Mouse (Mus musculus): ENCODE measurements at regions not wholly inside any gene's neighbourhood (a gene's known extent, or its start where the extent isn't known, plus 50 kb on each side); places are given as distances from the start of the nearest gene placed in this dataset.

DNA sequence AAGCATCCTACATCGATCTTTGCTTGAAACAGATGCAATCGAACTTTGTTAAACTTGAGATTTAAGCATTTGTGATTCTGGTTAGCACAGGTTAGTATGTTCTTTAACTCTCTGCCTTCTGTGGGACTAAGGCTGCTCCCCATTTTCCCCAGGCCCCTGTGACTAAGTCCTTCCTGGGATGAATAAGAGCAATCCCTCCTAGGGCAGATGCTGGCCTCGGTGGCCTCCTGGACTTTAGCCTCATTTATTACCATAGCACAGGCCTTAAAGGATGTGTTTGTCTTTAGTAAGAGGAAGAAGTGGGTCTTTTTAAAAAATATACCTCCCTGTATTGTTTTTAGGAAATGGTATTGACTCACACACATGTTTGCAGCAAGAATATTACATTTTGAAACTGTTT is 599.9 kb downstream of the Dok5 start:
- no peaks in the 10 kb centered on the region for H3K4me1 ChIP-seq (ENCODE audit: control insufficient read depth, insufficient read depth, low read length)
- no peak overlapping the region for H3K9ac ChIP-seq (ENCODE audit: low read depth, poor library complexity, severe bottlenecking)
- no peaks in the 10 kb centered on the region for H3K27me3 ChIP-seq (ENCODE audit: control insufficient read depth, insufficient read depth, low read length, poor library complexity, severe bottlenecking)
- H3K36me3 ChIP-seq (ENCODE audit: control insufficient read depth, insufficient read depth, low read length, poor library complexity, severe bottlenecking) = no peaks in the 10 kb centered on the region
- H3K9me3 ChIP-seq (replicated peaks; ENCODE audit: control insufficient read depth, insufficient read depth, low read length, poor library complexity, severe bottlenecking) = no peaks in the 10 kb centered on the region; the same call in 1 of the 2 replicates
- no peak overlapping the region for H3K4me3 ChIP-seq (ENCODE audit: low read depth, low read length)
- TF ChIP-seq CTCF (IDR thresholded peaks at IDR 0.05; ENCODE audit: low read depth, low read length) = no peak
- no peak for TF ChIP-seq POLR2A (IDR thresholded peaks at IDR 0.05; ENCODE audit: insufficient read depth, low read length)
- no peak for TF ChIP-seq EP300 (IDR thresholded peaks at IDR 0.05; ENCODE audit: insufficient read depth, low read depth, low read length)
- no peak overlapping the region for H3K27ac ChIP-seq (ENCODE audit: insufficient read depth, low read length)

DNA sequence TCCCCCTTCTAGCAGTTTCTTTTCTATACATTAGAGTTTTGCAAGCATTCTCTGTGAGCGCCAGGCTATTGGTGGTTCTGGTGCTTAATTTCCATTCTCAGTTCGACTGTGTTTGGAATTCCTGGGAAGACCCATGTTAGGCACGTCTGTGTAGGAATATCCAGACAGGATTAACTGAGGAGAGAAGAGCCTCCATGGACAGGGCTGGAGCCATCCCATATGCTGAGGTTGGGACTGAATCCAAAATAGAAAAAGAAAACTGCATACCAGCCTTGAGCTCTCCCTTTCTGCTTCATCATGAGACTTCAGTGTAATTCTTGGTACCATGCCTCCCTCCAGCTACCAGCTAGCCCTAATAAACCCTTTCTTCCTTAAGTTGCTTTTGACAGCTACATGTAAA is 595.3 kb downstream of the Dok5 start:
- Histone ChIP-seq H3K9me3 (replicated peaks; ENCODE audit: control insufficient read depth, insufficient read depth, low read length, poor library complexity, severe bottlenecking) (no peaks in the 10 kb centered on the region), H3K4me1 (ENCODE audit: control insufficient read depth, insufficient read depth, low read length) (no peaks in the 10 kb centered on the region), H3K4me3 (ENCODE audit: low read depth, low read length) (no peak overlapping the region), H3K27me3 (ENCODE audit: control insufficient read depth, insufficient read depth, low read length, poor library complexity, severe bottlenecking) (no peaks in the 10 kb centered on the region), H3K9ac (ENCODE audit: low read depth, poor library complexity, severe bottlenecking) (no peak overlapping the region), H3K27ac (ENCODE audit: insufficient read depth, low read length) (no peak overlapping the region), H3K36me3 (ENCODE audit: control insufficient read depth, insufficient read depth, low read length, poor library complexity, severe bottlenecking) (no peaks in the 10 kb centered on the region)
- TF ChIP-seq EP300 (IDR thresholded peaks at IDR 0.05; ENCODE audit: insufficient read depth, low read depth, low read length) (no peak), POLR2A (IDR thresholded peaks at IDR 0.05; ENCODE audit: insufficient read depth, low read length) (no peak), CTCF (IDR thresholded peaks at IDR 0.05; ENCODE audit: low read depth, low read length) (no peak)

DNA sequence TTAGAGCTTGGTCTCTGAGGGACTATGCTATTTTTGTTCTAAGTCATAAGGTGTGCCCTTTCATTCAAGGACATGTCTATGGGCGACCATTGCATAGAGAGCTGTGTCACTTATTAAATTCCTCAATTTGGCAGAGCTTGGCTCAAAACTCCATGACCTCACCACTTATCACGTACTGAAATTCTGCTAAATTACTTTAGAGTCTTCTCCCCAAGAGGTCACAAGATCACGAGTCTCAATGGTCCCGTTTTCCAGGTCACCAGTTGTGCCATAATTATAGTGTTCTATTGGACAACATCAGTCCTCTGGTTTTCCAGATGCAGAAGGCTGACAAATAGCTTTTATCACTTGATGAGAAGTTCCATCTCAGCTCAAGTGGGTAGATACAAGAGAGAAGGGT is 576.9 kb downstream of the Dok5 start:
- Histone ChIP-seq H3K4me3 (ENCODE audit: low read depth, low read length) (no peak overlapping the region), H3K27ac (ENCODE audit: insufficient read depth, low read length) (no peak overlapping the region), H3K4me1 (ENCODE audit: control insufficient read depth, insufficient read depth, low read length) (no peaks in the 10 kb centered on the region), H3K27me3 (ENCODE audit: control insufficient read depth, insufficient read depth, low read length, poor library complexity, severe bottlenecking) (no peaks in the 10 kb centered on the region), H3K9me3 (replicated peaks; ENCODE audit: control insufficient read depth, insufficient read depth, low read length, poor library complexity, severe bottlenecking) (no peaks in the 10 kb centered on the region), H3K36me3 (ENCODE audit: control insufficient read depth, insufficient read depth, low read length, poor library complexity, severe bottlenecking) (no peaks in the 10 kb centered on the region), H3K9ac (ENCODE audit: low read depth, poor library complexity, severe bottlenecking) (no peak overlapping the region)
- TF ChIP-seq CTCF (IDR thresholded peaks at IDR 0.05; ENCODE audit: low read depth, low read length) (no peak), EP300 (IDR thresholded peaks at IDR 0.05; ENCODE audit: insufficient read depth, low read depth, low read length) (no peak), POLR2A (IDR thresholded peaks at IDR 0.05; ENCODE audit: insufficient read depth, low read length) (no peak)

DNA sequence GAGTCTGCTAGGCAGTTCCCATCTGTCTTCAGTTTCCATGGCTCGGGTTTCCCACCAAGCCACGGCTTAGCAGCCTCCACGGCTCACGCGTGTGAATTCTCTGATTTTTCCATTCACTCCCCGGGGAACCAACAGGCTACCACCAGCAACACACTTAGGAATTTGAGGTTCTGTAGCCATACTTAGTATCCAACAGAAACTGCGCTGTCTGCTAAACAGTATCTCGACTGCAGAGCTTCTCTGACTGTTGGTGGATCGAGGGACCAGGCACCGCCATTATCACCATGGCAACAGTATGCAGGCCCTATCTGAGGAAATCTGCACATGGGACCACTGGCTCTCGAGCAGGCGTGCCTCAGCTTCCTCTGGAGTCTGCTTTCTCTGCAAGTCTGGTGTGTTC is 574.4 kb downstream of the Dok5 start:
- Histone ChIP-seq H3K27ac (ENCODE audit: insufficient read depth, low read length) (no peak overlapping the region), H3K9ac (ENCODE audit: low read depth, poor library complexity, severe bottlenecking) (no peak overlapping the region), H3K4me3 (ENCODE audit: low read depth, low read length) (no peak overlapping the region), H3K27me3 (ENCODE audit: control insufficient read depth, insufficient read depth, low read length, poor library complexity, severe bottlenecking) (no peaks in the 10 kb centered on the region), H3K9me3 (replicated peaks; ENCODE audit: control insufficient read depth, insufficient read depth, low read length, poor library complexity, severe bottlenecking) (no peaks in the 10 kb centered on the region), H3K36me3 (ENCODE audit: control insufficient read depth, insufficient read depth, low read length, poor library complexity, severe bottlenecking) (no peaks in the 10 kb centered on the region), H3K4me1 (ENCODE audit: control insufficient read depth, insufficient read depth, low read length) (no peaks in the 10 kb centered on the region)
- TF ChIP-seq EP300 (IDR thresholded peaks at IDR 0.05; ENCODE audit: insufficient read depth, low read depth, low read length) (no peak), CTCF (IDR thresholded peaks at IDR 0.05; ENCODE audit: low read depth, low read length) (no peak), POLR2A (IDR thresholded peaks at IDR 0.05; ENCODE audit: insufficient read depth, low read length) (no peak)

DNA sequence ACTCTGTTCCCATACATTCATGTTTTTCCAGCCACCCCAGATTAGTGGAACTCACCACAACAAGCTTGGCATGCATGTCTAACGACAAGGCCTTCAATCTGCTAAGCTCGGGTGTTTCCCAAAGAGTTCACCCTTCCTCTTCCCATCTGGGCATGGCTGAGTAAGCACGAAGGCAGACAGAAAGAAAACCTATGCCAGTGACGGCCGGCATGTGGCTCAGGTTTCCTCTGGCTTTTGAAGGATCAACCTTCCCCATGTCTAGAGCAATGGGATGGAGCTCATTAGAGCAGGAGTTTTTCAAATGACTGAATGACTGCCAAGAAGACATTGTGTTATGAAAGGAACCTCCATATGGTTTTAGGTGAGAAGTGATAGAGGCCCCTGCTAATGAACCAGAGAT is 566.9 kb downstream of the Dok5 start:
- Histone ChIP-seq H3K27ac (ENCODE audit: insufficient read depth, low read length) (no peak overlapping the region), H3K4me3 (ENCODE audit: low read depth, low read length) (no peak overlapping the region), H3K4me1 (ENCODE audit: control insufficient read depth, insufficient read depth, low read length) (no peaks in the 10 kb centered on the region), H3K9me3 (replicated peaks; ENCODE audit: control insufficient read depth, insufficient read depth, low read length, poor library complexity, severe bottlenecking) (no peaks in the 10 kb centered on the region), H3K27me3 (ENCODE audit: control insufficient read depth, insufficient read depth, low read length, poor library complexity, severe bottlenecking) (no peaks in the 10 kb centered on the region), H3K9ac (ENCODE audit: low read depth, poor library complexity, severe bottlenecking) (no peak overlapping the region), H3K36me3 (ENCODE audit: control insufficient read depth, insufficient read depth, low read length, poor library complexity, severe bottlenecking) (no peaks in the 10 kb centered on the region)
- TF ChIP-seq CTCF (IDR thresholded peaks at IDR 0.05; ENCODE audit: low read depth, low read length) (no peak), POLR2A (IDR thresholded peaks at IDR 0.05; ENCODE audit: insufficient read depth, low read length) (no peak), EP300 (IDR thresholded peaks at IDR 0.05; ENCODE audit: insufficient read depth, low read depth, low read length) (no peak)

DNA sequence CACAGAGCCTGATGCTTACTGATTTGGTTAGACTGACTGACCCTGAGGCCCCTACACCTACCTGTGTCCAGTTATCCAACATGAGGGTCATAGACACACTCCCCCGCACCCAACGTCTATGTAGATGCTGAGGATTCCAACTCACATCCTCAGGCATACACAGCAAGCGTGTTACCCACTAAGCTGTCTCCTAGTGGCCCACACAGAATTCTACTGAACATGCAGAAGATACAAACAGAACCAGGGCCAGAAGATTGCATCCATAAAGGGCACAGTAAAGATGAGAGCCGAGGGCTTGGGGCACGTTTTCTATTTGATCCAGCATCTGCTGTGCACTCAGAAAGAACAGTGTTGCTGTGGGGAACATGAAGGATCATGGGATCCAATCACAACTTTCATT is 564.0 kb downstream of the Dok5 start:
- TF ChIP-seq POLR2A (IDR thresholded peaks at IDR 0.05; ENCODE audit: insufficient read depth, low read length) (no peak), CTCF (IDR thresholded peaks at IDR 0.05; ENCODE audit: low read depth, low read length) (no peak), EP300 (IDR thresholded peaks at IDR 0.05; ENCODE audit: insufficient read depth, low read depth, low read length) (no peak)
- Histone ChIP-seq H3K4me1 (ENCODE audit: control insufficient read depth, insufficient read depth, low read length) (no peaks in the 10 kb centered on the region), H3K36me3 (ENCODE audit: control insufficient read depth, insufficient read depth, low read length, poor library complexity, severe bottlenecking) (no peaks in the 10 kb centered on the region), H3K9ac (ENCODE audit: low read depth, poor library complexity, severe bottlenecking) (no peak overlapping the region), H3K27me3 (ENCODE audit: control insufficient read depth, insufficient read depth, low read length, poor library complexity, severe bottlenecking) (no peaks in the 10 kb centered on the region), H3K9me3 (replicated peaks; ENCODE audit: control insufficient read depth, insufficient read depth, low read length, poor library complexity, severe bottlenecking) (no peaks in the 10 kb centered on the region), H3K27ac (ENCODE audit: insufficient read depth, low read length) (no peak overlapping the region), H3K4me3 (ENCODE audit: low read depth, low read length) (no peak overlapping the region)

All from ES-Bruce4 (cell line).